Mouse (Mus musculus) ES-E14 (cell line): ENCODE results near the gene Wnk1. TPM values are rescaled to one million over a fixed set of nuclear protein-coding genes. Genes with fewer than 3 reads are reported as not detected.

Experiments
- DNase-seq: peaks from one replicate; pipeline ENCODE4 v3.0.0-alpha.2; 2013; ENCODE audit warnings: low read depth, low spot score
- H3K27ac ChIP-seq: 2 replicates; pipeline ENCODE4 v1.5.1; 2012; ENCODE audit warnings: low read depth, mild to moderate bottlenecking, low read length, moderate library complexity, mixed read lengths; ENCODE audit not compliant: poor library complexity, insufficient read depth, severe bottlenecking
- H3K36me3 ChIP-seq: 2 replicates; pipeline ENCODE4 v1.6.1; 2012; ENCODE audit warnings: mild to moderate bottlenecking, low read length, moderate library complexity, mixed read lengths; ENCODE audit not compliant: control insufficient read depth, poor library complexity, insufficient read depth, severe bottlenecking
- H3K4me1 ChIP-seq, 2 experiments: fragments of 150-350 bp in 1 of 2; sonication (generic) in 1 of 2; 2 replicates each; pipeline ENCODE4 v1.6.1; 2012; ENCODE audit warnings: low read length in 2 of 2, mild to moderate bottlenecking in 1 of 2, mixed read lengths in 1 of 2; ENCODE audit not compliant: control insufficient read depth in 2 of 2, insufficient read depth in 2 of 2, poor library complexity in 1 of 2
- H3K4me3 ChIP-seq, 2 experiments: fragments of 150-350 bp in 1 of 2; sonication (generic) in 1 of 2; 2 replicates each; pipeline ENCODE4 v1.5.1; 2012; ENCODE audit warnings: low read length in 2 of 2, low read depth in 1 of 2, mild to moderate bottlenecking in 1 of 2, mixed read lengths in 1 of 2; ENCODE audit not compliant: insufficient read depth in 1 of 2, poor library complexity in 1 of 2, severe bottlenecking in 1 of 2
- H3K9ac ChIP-seq: 2 replicates; pipeline ENCODE4 v1.6.1; 2012; ENCODE audit warnings: low read depth, mild to moderate bottlenecking, low read length, mixed read lengths; ENCODE audit not compliant: poor library complexity, insufficient read depth, severe bottlenecking
- H3K9me3 ChIP-seq: fragments of 150-350 bp; sonication (generic); 2 replicates; pipeline ENCODE4 v1.6.1; 2012; ENCODE audit warnings: low read depth, mild to moderate bottlenecking, low read length; ENCODE audit not compliant: control insufficient read depth, insufficient read depth
- CHD2 ChIP-seq: IDR thresholded peaks from 2 replicates; pipeline ENCODE4 v1.6.1; 2014; ENCODE audit warnings: mild to moderate bottlenecking, low read depth, low read length, inconsistent platforms
- HCFC1 ChIP-seq: IDR thresholded peaks from 2 replicates; pipeline ENCODE4 v1.6.1; 2012; ENCODE audit warnings: low read length, inconsistent platforms, borderline replicate concordance; ENCODE audit not compliant: insufficient read depth
- MAFK ChIP-seq: IDR thresholded peaks from 2 replicates; pipeline ENCODE4 v1.6.1; 2014; ENCODE audit warnings: mild to moderate bottlenecking, low read depth, low read length, inconsistent platforms; ENCODE audit not compliant: insufficient read depth
- ZC3H11A ChIP-seq: IDR thresholded peaks from 2 replicates; pipeline ENCODE4 v1.6.1; 2012; ENCODE audit warnings: low read depth, mild to moderate bottlenecking, inconsistent platforms, low read length, borderline replicate concordance
- ZNF384 ChIP-seq: IDR thresholded peaks from 2 replicates; pipeline ENCODE4 v1.6.1; 2012; ENCODE audit warnings: low read depth, low read length, inconsistent platforms
- in situ Hi-C, 2 experiments: fragments of 600-800 bp; cut with MboI; formaldehyde crosslinking; loops; one replicate each; pipeline ENCODE4 v1.15.1; 2025; ENCODE audit warnings: low sequenced_read_pairs in 2 of 2, inconsistent platforms in 1 of 2; ENCODE audit not compliant: unreplicated experiment in 2 of 2
- total RNA-seq: library from RNA; depleted of rRNA; stranded (reverse); fragments of 300-350 nt; gene quantifications from 2 replicates; pipeline ENCODE4 v1.2.3, GENCODE M21; 2012; rRNA removed

Wnk1 gene
- total RNA-seq, 1 experiment: 165 TPM

GRCm38 (mm10) chr6:119892711-119893110 lies 145.8 kb downstream of the Wnk1 start:
- Histone ChIP-seq H3K9ac (no peak overlapping the region), H3K9me3 (no peaks in the 10 kb centered on the region), H3K36me3 (no peaks in the 10 kb centered on the region), H3K4me1 (no peaks in the 10 kb centered on the region), H3K4me3 (no peak overlapping the region), H3K27ac (no peak overlapping the region)
- in situ Hi-C loops: no loop called here
- DNase-seq: no peak
- TF ChIP-seq MAFK: no peak
- no peak for TF ChIP-seq CHD2
- no peak for TF ChIP-seq ZNF384
- TF ChIP-seq ZC3H11A: no peak

GRCm38 (mm10) chr6:119883151-119883550 lies 155.3 kb downstream of the Wnk1 start:
- no peak for DNase-seq
- no peaks in the 10 kb centered on the region for H3K4me1 ChIP-seq
- TF ChIP-seq ZC3H11A (no peak), ZNF384 (no peak), HCFC1 (no peak), CHD2 (no peak), MAFK (no peak)
- H3K36me3 ChIP-seq: no peaks in the 10 kb centered on the region
- H3K9ac ChIP-seq: no peak overlapping the region
- no peaks in the 10 kb centered on the region for H3K9me3 ChIP-seq
- in situ Hi-C loops: no loop called here
- H3K27ac ChIP-seq: no peak overlapping the region
- no peak overlapping the region for H3K4me3 ChIP-seq

Other genes with a start within 250 kb of the Wnk1 start
- 14.7 and 16.5 TPM in 2 replicates for gene Erc1, start 190.5 kb downstream of the Wnk1 start, total RNA-seq
- 21.9 and 26.4 TPM in 2 replicates for gene Rad52, start 136.0 kb downstream of the Wnk1 start, total RNA-seq
- gene Ninj2, start 54.7 kb upstream of the Wnk1 start, total RNA-seq: 0.90 and 1.2 TPM in 2 replicates